Mouse (Mus musculus) c-Kit-positive CD71-positive TER-119-negative erythroid progenitor cells, embryonic 14.5 days (primary cell): ENCODE results near the gene 2010300C02Rik.

Experiments used
- DNase-seq: peaks from one replicate; pipeline ENCODE4 v3.0.0-alpha.2; 2013; ENCODE audit warnings: low read depth

Gene 2010300C02Rik

DNA sequence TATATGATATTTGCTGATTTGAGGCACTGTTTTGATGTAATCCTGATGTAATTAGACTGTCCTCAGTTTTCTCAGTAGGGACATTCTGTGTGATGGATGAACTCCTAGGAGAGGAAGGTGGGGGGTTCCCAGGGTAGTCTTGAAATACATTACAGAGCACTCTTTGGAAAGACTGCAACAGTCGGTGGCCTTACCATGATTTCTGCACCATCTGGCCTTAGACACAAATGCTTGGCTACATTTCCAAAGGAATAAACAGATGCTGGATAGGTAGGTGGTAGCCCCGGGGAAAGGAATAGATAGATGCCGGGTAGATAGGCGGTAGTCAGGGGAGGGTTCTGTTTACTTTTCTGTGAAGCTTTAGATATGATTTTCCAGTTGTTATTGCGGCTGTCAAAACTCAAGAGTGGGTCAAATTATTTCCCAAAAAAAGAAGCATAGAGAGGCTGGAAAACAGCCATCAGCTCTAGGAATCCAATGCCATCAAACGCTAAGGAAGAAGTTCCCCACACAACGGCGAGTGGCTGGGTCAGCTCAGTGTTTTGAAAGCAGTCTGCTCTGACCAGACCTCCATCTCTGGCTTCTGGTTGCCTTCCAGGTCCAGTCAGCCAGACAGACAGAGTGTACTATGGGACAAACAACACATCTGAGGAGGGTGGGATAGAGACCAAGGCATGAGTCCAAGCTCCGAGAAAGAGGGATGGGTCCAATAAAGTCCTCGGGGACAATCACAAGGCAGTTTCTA is 147.2 kb downstream of the 2010300C02Rik start:
- DNase-seq, result no peak

DNA sequence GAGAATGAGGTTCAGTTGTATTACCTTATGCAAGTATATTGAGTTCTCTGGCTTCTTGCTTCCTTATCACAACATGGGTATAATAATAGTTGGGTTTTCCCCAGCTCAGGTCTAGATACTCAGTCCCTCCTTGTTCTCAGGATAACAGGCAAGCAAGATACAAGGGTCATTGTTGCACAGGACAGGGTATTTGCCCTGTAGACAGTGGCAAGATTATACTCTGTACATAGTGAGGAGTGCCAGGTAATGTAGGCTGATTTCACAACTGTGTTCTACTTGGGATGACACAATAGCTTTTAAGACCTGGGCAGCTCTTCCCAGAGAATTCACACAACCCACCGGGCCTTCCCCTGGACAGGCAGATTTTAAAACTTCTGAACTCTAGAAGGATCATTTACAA is 151.5 kb downstream of the 2010300C02Rik start:
- DNase-seq, result no peak

DNA sequence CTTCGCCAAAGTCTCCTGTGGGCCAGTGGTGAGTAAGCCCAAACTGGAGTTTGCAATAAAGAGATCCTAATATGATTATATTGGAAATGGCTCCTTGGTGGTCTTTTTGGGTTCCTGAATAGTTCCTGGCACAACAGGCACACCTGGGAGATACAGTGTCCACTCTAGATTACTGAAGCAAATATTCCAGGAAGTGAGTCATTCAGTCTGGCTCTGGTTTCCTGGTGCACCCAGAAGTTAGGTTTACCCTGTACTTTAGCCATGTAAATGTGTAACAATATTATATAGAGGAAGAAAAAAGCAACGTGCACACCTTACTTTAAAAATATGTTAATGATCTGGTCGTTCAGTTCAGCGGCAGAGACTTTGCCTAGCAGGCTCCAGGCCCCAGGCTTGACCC is 153.1 kb downstream of the 2010300C02Rik start:
- no peak for DNase-seq

DNA sequence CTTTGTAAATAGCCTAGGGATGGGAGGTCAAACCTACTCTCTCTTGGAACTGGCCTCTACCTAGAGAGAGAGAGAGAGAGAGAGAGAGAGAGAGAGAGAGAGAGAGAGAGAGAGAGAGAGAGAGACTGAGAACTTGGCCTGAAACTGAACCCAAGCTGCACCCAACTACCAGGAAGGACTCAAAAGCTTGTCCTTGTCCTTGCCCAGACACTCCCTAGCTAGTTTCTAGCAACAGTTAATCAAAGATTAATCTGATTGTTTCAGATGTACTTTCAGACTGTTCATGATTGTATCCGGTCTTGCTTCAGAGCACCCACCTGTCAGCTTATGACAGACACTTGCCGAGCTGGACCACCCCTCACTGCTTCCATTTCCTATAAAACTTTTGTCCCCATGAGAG is 153.5 kb downstream of the 2010300C02Rik start:
- no peak for DNase-seq

DNA sequence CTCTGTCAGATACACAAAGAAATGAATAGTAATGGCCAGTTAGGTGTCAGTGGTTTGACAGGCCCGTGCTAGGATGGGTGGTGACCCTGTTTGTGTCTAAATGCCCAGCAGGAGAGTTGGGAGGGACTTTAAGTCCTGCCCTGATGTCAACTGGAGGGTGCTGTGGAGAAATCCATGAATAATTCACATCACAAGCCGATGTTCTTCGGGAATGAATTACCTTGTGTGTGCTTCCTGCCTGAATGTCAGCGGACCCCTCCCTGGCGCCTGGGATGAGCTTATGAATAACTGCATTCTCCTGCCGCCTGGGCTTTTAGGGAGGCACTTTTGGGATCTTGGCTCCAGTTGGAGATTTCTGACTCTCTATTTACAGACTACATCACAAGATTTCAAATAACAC is 154.5 kb downstream of the 2010300C02Rik start:
- DNase-seq, result no peak

DNA sequence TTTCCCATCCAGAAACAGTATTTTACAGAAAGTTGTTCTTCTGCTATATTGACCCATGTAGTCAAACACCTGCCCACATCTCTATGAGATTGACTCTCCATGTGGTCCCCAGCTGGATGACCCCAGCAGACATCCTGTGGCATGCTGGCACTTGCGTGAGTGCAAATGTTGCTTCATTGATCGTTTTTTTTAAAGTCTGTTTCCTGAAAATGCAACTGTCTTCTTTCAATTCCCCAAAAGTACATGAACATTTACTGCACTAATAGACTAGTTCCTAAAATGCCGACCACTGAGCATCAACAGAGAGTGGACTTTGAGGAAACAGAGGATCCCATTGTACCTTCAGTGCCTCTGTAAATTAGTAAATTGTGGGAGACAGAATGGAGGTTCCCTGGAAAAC is 157.9 kb downstream of the 2010300C02Rik start:
- no peak for DNase-seq
